Mouse (Mus musculus): ENCODE measurements around the gene Spib. TPM values are rescaled to one million over a fixed set of nuclear protein-coding genes. Genes with fewer than 3 reads are reported as not detected.

Spib gene
- total RNA-seq, 2 experiments from 2014 or later, result not detected

DNA sequence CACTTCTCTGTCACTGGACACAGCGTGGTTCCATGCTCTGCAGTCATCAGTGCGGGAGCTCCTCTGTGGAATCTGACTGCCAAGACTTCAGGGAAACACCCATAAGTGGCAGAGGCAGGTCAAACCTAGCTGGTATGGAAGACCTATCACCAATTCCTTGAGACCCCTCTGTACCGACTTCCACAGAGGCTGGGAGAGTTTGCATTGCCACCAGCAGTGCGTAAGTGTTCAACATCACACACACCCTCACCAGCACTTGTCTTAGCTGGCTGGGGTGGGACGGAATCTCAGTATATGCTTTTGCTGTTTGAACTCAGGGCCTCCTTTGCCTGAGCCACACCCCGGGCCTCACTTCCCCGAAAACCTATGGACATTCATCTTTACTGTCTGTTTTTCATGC, 43.9 kb downstream of the Spib start:
- DNase-seq (ENCODE audit: low spot score in 2 of 2), result no peak

DNA sequence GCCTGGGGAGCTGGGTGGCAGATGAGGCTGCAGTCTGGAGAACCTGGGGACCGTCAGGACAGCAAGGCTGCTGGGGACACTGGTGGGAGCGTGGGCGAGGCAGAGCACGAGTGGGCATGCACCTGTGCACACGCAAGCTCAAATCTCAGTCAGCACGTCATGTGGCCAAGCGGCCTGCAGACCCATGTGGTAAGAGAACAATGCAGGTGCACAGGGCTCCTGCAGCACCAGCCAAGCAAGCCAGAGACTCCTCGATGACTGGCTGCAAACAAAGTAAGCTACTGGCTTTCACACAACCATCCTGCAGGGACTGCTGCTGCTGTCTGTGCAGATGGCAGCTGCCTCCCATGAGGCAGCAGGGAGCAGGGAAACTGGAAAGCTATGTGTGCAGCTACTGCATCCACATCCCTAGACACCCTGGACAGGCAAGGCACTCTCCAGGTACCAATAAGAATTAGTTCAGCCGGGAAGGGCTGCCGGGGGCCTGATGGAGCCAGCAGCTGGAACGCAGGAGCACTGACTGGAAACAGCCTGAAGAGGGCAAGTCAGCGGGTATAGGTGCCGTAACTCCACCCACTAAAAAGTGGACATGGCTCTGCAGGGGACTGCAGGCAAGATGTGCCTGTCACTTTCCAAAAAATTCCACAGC, 44.8 kb downstream of the Spib start:
- DNase-seq (ENCODE audit: low spot score in 2 of 2), result no peak

DNA sequence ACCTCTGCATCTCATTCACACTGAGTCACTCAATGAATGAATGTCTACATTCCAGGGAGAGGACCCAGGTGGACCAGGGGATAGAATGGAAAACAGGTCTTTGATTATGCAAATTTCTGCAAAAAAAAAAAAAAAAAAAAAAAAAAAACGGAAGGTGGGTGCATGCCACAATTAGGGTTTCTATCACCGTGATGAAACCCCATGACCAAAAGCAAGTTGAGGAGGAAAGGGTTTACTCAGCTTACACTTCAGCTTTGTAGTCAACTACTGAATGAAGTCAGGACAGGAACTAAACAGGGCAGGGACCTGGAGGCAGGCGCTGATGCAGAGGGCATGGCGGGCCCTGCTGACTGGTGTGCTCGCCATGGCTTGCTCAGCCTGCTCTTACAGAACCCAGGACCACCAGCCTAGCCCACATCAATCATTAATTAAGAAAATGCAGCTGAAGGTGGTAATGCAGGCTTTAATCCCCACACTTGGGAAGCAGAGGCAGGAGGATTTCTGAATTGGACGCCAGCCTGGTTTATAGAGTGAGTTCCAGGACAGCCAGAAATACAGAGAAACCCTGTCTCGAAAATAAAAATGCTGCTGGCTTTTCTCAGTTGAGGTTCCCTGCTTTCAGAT, 46.2 kb downstream of the Spib start:
- DNase-seq (ENCODE audit: low spot score in 2 of 2), result peak in 1 of 2 experiments; percentile 9

DNA sequence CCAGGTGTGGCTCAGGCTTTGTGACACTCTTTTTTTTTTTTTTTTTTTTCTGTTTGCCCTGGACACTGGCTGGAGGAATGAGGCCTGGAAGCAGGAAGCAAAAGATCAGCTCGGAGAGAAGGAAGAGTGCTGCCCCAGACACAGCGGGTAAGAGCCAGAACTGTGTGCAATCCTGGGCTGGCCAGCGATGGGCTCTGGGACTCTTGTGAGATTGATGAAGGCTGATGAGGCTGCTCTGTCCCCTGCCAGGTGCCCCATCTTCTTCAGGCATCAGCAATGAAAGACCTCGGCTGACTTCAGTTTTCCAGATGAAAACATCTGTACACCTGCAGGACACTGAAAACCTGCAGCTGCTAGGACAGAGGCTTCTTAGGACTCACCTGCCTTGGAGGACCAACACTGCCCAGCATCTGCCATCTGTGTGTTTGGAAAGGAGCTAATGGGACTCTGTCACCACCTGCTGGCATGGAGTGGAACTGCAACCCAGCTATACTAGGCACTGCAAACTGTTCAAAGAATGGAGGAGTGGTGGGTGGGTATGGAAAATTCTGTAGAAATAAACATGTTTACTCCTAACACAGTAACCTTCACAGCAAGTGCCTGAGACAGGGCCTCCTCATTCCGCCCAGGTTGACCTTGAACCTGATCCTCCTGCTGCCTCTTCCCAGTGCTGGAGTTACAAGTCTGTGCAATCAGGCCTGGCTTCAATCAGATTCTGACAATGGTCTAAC, 46.9 kb downstream of the Spib start:
- DNase-seq (ENCODE audit: low spot score in 2 of 2), result peak in 1 of 2 experiments; percentile 92

DNA sequence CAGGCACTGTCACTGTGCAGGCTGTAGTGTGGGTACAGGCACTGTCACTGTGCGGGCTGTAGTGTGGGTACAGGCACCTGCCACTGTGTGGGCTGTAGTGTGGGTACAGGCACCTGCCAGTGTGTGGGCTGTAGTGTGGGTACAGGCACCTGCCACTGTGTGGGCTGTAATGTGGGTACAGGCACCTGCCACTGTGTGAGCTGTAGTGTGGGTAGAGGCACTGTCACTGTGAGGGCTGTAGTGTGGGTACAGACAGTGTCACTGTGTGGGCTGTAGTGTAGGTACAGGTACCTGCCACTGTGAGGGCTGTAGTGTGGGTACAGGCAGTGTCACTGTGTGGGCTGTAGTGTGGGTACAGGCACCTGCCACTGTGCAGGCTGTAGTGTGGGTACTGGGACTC, 47.8 kb downstream of the Spib start:
- no peak for DNase-seq (ENCODE audit: low spot score in 2 of 2)

DNA sequence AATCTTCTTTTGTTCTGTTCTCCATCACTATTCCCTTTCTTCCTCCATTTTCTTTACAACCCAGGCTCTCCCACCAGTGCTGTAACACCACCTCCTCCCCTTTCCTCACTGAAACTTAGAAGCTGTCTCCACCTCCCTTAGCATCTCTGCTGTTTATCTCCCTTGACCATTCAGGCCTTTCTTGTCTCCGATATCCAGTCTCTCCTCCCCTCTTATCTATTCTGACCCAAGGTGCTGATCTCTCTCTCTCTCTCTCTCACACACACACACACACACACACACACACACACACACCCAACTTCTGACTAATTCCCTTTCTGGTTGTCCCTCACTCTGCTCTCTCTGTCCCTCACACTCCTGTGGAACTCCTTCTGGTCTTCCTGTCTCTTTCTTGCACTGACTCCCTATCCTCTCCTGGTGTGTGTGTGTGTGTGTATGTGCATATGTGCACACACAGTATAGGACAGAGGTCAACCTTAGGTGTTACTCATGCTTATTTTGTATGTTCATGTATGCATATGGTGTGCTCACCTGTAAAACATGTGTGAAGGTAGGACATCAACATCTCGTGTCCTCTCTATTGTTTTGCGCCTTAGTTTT, 48.9 kb downstream of the Spib start:
- no peak for DNase-seq (ENCODE audit: low spot score in 2 of 2)

Small RNA genes lying within 50 kb of the gene (microRNA-seq; reads per million reads assigned to microRNA genes)
- 0.78 to 0.99 reads per million in 2 experiments for gene Mir7053

Other genes starting within 250 kb of the Spib start
- 1 to 10 TPM; 3.3 to 3.6 TPM for gene Clec11a, start 225.2 kb downstream of the Spib start, total RNA-seq (2021)
- gene Shank1, start 221.8 kb downstream of the Spib start, total RNA-seq (2021), result 100 to 1,000 TPM; 626 to 653 TPM
- gene Syt3, start 148.0 kb downstream of the Spib start, total RNA-seq (2021), result 10 to 100 TPM; 85.4 to 87.4 TPM
- 1 to 10 TPM; 2.1 to 4.5 TPM for gene 1700008O03Rik, start 146.3 kb downstream of the Spib start, total RNA-seq (2021)
- gene Lrrc4b, start 103.1 kb downstream of the Spib start, total RNA-seq (2021), result 100 to 1,000 TPM; 336 to 349 TPM
- 10 to 100 TPM; 13.0 TPM for gene Aspdh, start 66.7 kb downstream of the Spib start, total RNA-seq (2021)
- gene Josd2, start 64.1 kb downstream of the Spib start, total RNA-seq (2021), result 100 to 1,000 TPM in 1 of 2 experiments, 10 to 100 TPM in 1; 86.1 to 100 TPM
- 100 to 1,000 TPM; 235 to 245 TPM for gene Emc10, start 35.5 kb downstream of the Spib start, total RNA-seq (2021)
- 10 to 100 TPM; 16.2 to 17.6 TPM for gene Fam71e1, start 35.5 kb downstream of the Spib start, total RNA-seq (2021)
- gene Mybpc2, start 7.4 kb downstream of the Spib start, total RNA-seq (2021), result under 1 TPM; 0.27 to 0.28 TPM
- gene Pold1, start 16.8 kb upstream of the Spib start, total RNA-seq (2021), result 10 to 100 TPM in 1 of 2 experiments, 1 to 10 TPM in 1; 9.4 to 13.2 TPM
- 10 to 100 TPM; 64.9 to 68.5 TPM for gene Nr1h2, start 21.9 kb upstream of the Spib start, total RNA-seq (2021)
- not detected for gene Napsa, start 40.3 kb upstream of the Spib start, total RNA-seq (2021)
- gene Kcnc3, start 58.6 kb upstream of the Spib start, total RNA-seq (2021), result 100 to 1,000 TPM; 164 to 170 TPM
- 10 to 100 TPM; 31.4 to 33.4 TPM for gene Myh14, start 138.8 kb upstream of the Spib start, total RNA-seq (2021)
- gene Izumo2, start 176.7 kb upstream of the Spib start, total RNA-seq (2021), result not detected
- gene Vrk3, start 216.3 kb upstream of the Spib start, total RNA-seq (2021), result 10 to 100 TPM; 35.1 to 39.9 TPM
- gene Zfp473, start 219.0 kb upstream of the Spib start, total RNA-seq (2021), result under 1 TPM; 0.41 to 0.79 TPM

Data from layer of hippocampus, adult 18-20 months (tissue).